Mouse (Mus musculus) liver, embryonic 14.5 days (tissue): ENCODE measurements around the gene Bcl2l2. TPM values are rescaled to one million over a fixed set of nuclear protein-coding genes. Genes with fewer than 3 reads are reported as not detected.

ENCODE experiments used
- ATAC-seq: fragments of 200-750 bp; cut with Nextera tagmentation; 2 replicates; pipeline ENCODE4 v1.8.0; 2017; ENCODE audit warnings: moderate number of reproducible peaks, mild to moderate bottlenecking, moderate library complexity; ENCODE audit not compliant: insufficient read depth
- DNase-seq, 3 experiments: peaks; one replicate each; pipeline ENCODE4 v3.0.0-alpha.2; 2012 to 2013; ENCODE audit warnings: low read depth in 3 of 3, low spot score in 3 of 3
- H3K27ac ChIP-seq: fragments of 300-500 bp; sonication (generic); 2 replicates; pipeline ENCODE4 v1.5.1; 2014; ENCODE audit warnings: moderate library complexity, mild to moderate bottlenecking, control low read depth, inconsistent platforms
- H3K27me3 ChIP-seq: fragments of 300-500 bp; sonication (generic); 2 replicates; pipeline ENCODE4 v1.6.1; 2014; ENCODE audit warnings: mild to moderate bottlenecking, low read length, moderate library complexity; ENCODE audit not compliant: control insufficient read depth, insufficient read depth
- H3K36me3 ChIP-seq: fragments of 300-500 bp; sonication (generic); replicated peaks from 2 replicates; pipeline ENCODE4 v1.6.1; 2014; ENCODE audit warnings: low read depth; ENCODE audit not compliant: control insufficient read depth, insufficient read depth
- H3K4me1 ChIP-seq, 2 experiments: fragments of 200-500 bp in 1 of 2; fragments of 300-500 bp in 1 of 2; sonication (generic) in 1 of 2; replicated peaks; 2 replicates each; pipeline ENCODE4 v1.6.1; 2012 to 2014; ENCODE audit warnings: antibody characterized with exemption in 1 of 2, inconsistent platforms in 1 of 2, low read length in 1 of 2; ENCODE audit not compliant: control insufficient read depth in 2 of 2, insufficient read depth in 2 of 2
- H3K4me2 ChIP-seq: fragments of 300-500 bp; sonication (generic); 2 replicates; pipeline ENCODE4 v1.6.1; 2014; ENCODE audit warnings: low read depth, mild to moderate bottlenecking, control low read depth, moderate library complexity
- H3K4me3 ChIP-seq, 2 experiments: fragments of 200-500 bp in 1 of 2; fragments of 300-500 bp in 1 of 2; sonication (generic) in 1 of 2; 2 replicates each; pipeline ENCODE4 v1.5.1; 2012 to 2014; ENCODE audit warnings: low read depth in 2 of 2, low read length in 2 of 2, mild to moderate bottlenecking in 2 of 2, control low read depth in 1 of 2, inconsistent platforms in 1 of 2, moderate library complexity in 1 of 2; ENCODE audit not compliant: insufficient read depth in 1 of 2
- H3K9ac ChIP-seq: fragments of 300-500 bp; sonication (generic); replicated peaks from 2 replicates; pipeline ENCODE4 v1.6.1; 2014; ENCODE audit warnings: mild to moderate bottlenecking, control low read depth, moderate library complexity
- H3K9me3 ChIP-seq: fragments of 300-500 bp; sonication (generic); 2 replicates; pipeline ENCODE4 v1.6.1; 2016; ENCODE audit warnings: low read length, mixed read lengths; ENCODE audit not compliant: control insufficient read depth
- CTCF ChIP-seq: IDR thresholded peaks from 2 replicates; pipeline ENCODE4 v1.5.1; 2016; ENCODE audit warnings: antibody characterized with exemption, low read depth, control low read depth
- EP300 ChIP-seq: IDR thresholded peaks from 2 replicates; pipeline ENCODE4 v1.6.1; 2016; ENCODE audit warnings: antibody characterized with exemption, low read depth
- WGBS: fragments of 180-500 bp; shearing (Covaris S2); extraction: QIAGEN DNeasy Blood & Tissue Kit; methylation state at CpG from one replicate; pipeline ENCODE4 v1.1.7; 2014; ENCODE audit not compliant: insufficient replicate concordance; 5-methylcytosine and 5-hydroxymethylcytosine counted together
- polyA plus RNA-seq, 2 experiments: library from polyadenylated mRNA; depleted of rRNA in 1 of 2; stranded (reverse) in 1 of 2; unstranded in 1 of 2; fragments of >200 nt; fragmentation: Nextera tagmentation in 1 of 2; extraction: Ambion mirVana in 1 of 2; gene quantifications; 2 replicates each; pipeline versions ENCODE4 v1.2.1 to v1.2.3; 2012 to 2014

Bcl2l2 gene
- polyA plus RNA-seq, 2 experiments, result 0.47 to 4.9 TPM

DNA sequence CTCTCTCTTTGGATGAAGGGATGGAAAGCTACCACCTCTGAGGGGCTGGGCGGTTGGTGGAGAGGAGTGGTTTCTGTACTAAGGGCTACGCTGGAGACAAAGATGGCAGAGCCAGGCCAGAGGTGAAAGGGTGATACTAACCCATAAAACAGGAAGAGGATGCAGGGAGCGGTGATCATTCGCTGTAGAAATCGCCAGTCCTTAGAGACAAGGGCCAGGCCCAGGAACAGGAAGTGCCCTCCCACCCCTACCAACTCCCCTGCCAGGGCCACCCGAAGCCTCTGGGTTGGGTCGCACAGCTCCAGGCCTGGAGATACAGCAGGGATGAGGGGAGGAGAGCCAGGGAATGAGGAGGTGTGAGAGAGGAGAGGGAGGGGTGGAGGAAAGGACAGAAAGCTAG is 25.5 kb downstream of the Bcl2l2 start:
- no peaks in the 10 kb centered on the region for H3K9me3 ChIP-seq
- H3K4me1 ChIP-seq, result no peaks in the 10 kb centered on the region
- ATAC-seq (no peak), DNase-seq (no peak)
- H3K4me2 ChIP-seq, result no peak overlapping the region
- no peak overlapping the region for H3K27ac ChIP-seq
- no peak for TF ChIP-seq CTCF
- TF ChIP-seq EP300, result no peak
- WGBS, result 44% methylated on average over 7 of the region's 7 CpGs
- no peaks in the 10 kb centered on the region for H3K36me3 ChIP-seq
- H3K4me3 ChIP-seq, result no peak overlapping the region
- peaks cover 29% of the 10 kb centered on the region for H3K27me3 ChIP-seq
- no peak overlapping the region for H3K9ac ChIP-seq

DNA sequence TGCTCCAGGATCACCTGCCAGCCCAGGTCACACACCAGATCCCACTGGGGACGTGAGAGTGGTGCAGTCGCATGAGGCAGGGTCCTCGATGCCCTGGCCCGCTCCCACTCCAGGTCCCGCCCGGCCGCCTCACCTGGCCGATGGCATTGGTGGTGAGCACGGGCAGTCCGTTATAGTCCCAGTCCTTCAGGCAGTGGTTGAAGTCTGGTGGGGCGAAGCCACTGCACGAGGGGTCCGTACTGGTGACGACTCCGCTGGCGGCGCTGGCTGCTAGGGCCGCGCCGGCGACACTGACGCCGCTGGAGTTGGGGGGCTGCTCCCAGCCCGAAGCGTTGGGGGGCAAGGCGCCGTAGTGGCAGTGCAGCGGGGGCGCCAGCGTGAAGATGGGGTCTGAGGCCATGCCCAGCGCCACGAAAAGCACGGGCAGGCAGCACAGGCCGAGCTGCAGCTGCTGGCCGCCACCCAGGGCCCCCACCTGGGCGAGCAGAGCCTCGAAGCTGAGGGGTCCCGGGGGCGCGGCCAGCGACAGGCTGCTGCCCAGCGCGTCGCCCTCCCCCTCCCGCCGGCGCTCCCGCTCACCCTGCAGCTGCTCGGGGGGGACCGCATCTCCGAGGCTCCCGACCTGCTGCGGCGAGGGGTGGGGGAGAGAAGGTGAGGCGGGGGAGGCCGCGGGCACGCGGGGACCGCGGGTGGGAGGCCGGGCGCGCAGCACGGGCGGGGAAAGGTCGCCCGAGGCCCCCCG is 29.1 kb downstream of the Bcl2l2 start:
- Histone ChIP-seq H3K9me3 (no peaks in the 10 kb centered on the region), H3K36me3 (no peaks in the 10 kb centered on the region), H3K27me3 (peaks cover 40% of the 10 kb centered on the region), H3K4me2 (peak overlapping the region; percentile 58), H3K9ac (0 out of 2 replicates have a peak overlapping the region, but pooled peaks have one; percentile 15), H3K27ac (no peak overlapping the region), H3K4me1 (no peaks in the 10 kb centered on the region), H3K4me3 (peak overlapping the region; percentile 35 to 55)
- DNase-seq (no peak), ATAC-seq (no peak)
- TF ChIP-seq CTCF (no peak), EP300 (no peak)
- WGBS, result 5% methylated on average over 66 of the region's 69 CpGs

DNA sequence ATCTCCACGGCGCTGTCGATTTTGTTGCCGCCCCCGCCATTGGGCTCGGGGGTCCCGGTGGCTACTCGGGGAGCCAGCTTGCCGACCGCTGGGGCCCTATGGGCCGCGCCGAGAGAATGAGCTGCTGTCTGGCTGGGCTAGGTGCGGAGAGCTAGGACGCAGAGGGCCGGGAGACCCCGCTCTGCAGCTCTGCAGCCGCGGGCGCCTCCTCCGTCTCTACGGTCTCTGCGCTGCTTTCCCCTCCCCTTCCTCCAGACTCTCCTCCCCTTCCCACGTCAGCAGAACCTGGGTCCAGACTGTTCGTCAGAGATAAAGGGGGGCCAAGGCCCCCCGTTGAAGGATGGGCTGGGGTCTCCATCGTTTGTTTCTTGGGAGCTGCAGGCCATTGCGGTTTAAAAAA is 29.7 kb downstream of the Bcl2l2 start, which contains the start of gene Slc22a17:
Gene Slc22a17 (minus strand): TSS at position 247 of the 400 bp plus-strand sequence.
- peaks cover 40% of the 10 kb centered on the region for H3K27me3 ChIP-seq
- no peak within 1 kb of the TSS for H3K27ac ChIP-seq

DNA sequence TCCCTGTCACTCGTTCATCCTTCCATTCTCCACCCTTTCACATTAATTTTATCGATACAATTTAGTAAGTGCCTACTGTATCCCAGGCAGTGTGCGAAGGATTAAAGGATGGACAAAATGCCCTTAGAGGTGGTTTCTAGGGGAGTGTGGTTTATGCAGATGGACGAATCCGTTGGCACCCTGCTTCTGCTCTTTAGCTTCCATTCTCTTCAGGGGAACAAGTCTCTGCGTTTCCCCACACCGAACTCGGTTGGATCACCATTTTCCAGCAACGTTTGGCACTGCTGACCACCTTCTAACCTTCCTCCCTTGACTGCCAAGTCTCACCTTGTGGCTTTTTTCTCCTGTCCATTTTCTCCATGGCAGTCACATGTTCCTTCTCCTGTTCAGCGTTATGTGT is 30.2 kb downstream of the Bcl2l2 start:
- H3K4me2 ChIP-seq, result peak overlapping the region; percentile 58

More for the DNA sequence above, 29.7 kb downstream of the Bcl2l2 start, which contains the start of gene Slc22a17:
- DNase-seq (no peak), ATAC-seq (no peak)
- TF ChIP-seq EP300, result no peak
- no peak for TF ChIP-seq CTCF
- no peaks in the 10 kb centered on the region for H3K9me3 ChIP-seq
- H3K4me1 ChIP-seq, result no peaks in the 10 kb centered on the region
- peak within 1 kb of the TSS; percentile 58 for H3K4me2 ChIP-seq
- 0 out of 2 replicates have a peak within 1 kb of the TSS, but pooled peaks have one; percentile 15 for H3K9ac ChIP-seq
- H3K4me3 ChIP-seq, result peak within 1 kb of the TSS; percentile 35 to 55
- H3K36me3 ChIP-seq, result no peaks in the 10 kb centered on the region
- under 1% methylated on average over 28 of the region's 28 CpGs for WGBS

DNA sequence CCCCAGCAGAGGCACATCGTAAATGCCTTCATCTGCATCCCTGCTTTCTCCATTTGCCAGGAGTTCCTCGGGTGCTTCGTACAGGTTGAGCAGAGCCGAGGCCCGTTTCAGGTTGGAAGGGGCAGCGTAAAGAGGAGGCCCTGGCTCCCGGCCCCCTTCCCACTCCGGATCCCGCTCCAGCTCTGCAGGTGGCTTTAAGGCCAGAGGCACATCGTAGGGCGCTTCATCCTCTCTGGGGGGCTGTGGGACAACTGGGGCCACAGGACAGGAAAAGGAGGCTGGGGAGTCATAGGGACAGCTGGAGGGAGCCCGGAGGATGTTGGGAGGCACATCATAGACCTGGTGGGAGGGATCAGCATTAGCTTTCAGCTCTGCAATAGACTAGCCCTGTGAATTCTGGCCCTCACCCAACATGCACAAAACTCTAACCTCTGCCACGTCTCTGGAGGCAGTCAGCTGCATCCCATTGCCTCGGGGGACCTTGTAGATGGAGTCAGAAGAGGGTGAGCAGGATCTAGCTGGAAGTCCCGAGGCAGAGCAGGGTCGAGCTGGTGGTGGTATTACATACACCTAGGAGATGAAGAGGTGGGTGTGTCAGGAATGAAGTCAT is 37.0 kb downstream of the Bcl2l2 start:
- Histone ChIP-seq H3K36me3 (no peaks in the 10 kb centered on the region), H3K4me3 (no peak overlapping the region), H3K4me1 (peaks cover 8 to 11% of the 10 kb centered on the region in 2 experiments), H3K9me3 (no peaks in the 10 kb centered on the region), H3K27me3 (peaks cover 5% of the 10 kb centered on the region), H3K4me2 (no peak overlapping the region), H3K9ac (no peak overlapping the region), H3K27ac (no peak overlapping the region)
- WGBS, result 72% methylated on average over 16 of the region's 16 CpGs
- no peak for ATAC-seq
- DNase-seq, result no peak
- TF ChIP-seq CTCF (no peak), EP300 (no peak)

More for the DNA sequence above, 30.2 kb downstream of the Bcl2l2 start:
- Histone ChIP-seq H3K9ac (no peak overlapping the region), H3K36me3 (no peaks in the 10 kb centered on the region), H3K9me3 (no peaks in the 10 kb centered on the region), H3K27ac (no peak overlapping the region), H3K4me3 (peak overlapping the region; percentile 18 to 55; a peak in 3 of 4 replicates), H3K27me3 (peaks cover 40% of the 10 kb centered on the region), H3K4me1 (no peaks in the 10 kb centered on the region)
- DNase-seq, result no peak
- TF ChIP-seq CTCF (no peak), EP300 (no peak)
- WGBS, result 21% methylated on average over 10 of the region's 10 CpGs
- ATAC-seq, result no peak
